Mouse (Mus musculus): ENCODE data around the gene Mmd2. TPM values are rescaled to one million over a fixed set of nuclear protein-coding genes. Genes with fewer than 3 reads are reported as not detected.
A peak's percentile ranks its signal among the peaks of the same experiment; 100 is the strongest.

Gene Mmd2
- total and polyA plus RNA-seq, 3 experiments: not detected

DNA sequence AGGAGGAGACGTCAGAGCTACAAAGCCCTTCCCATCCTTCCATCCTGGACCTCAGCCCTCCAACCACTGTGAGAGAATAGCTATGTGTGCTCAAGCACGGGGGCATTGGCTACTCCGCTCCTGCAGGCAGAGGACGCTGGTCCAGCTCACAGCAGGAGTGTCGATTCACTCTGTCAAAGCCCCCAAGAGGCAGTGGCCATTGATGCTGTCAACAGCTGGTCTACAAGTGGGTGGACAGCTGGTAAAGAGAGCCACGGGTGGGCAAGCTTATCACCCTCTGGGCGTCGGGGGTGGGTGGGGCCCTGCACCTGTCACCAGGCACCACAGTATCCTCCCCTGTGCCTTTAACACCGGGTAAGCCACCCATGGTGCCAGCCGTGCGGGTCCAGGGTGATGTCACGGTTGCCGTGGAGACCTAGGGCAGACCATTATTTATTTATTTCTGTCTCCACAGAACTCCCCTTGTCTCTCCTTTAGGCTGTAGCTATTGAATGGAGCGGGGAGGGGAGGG is 24.9 kb downstream of the Mmd2 start:
- peaks cover 50% of the 10 kb centered on the region for H3K27me3 ChIP-seq (replicated peaks)
- no peak overlapping the region for H3K4me3 ChIP-seq (replicated peaks in 1 of 3; ENCODE audit: low read depth in 2 of 3, low read length in 2 of 3, poor library complexity in 1 of 3)
- peaks cover 5% of the 10 kb centered on the region for H3K9me3 ChIP-seq (replicated peaks; ENCODE audit: low read length)
- no peaks in the 10 kb centered on the region for H3K36me3 ChIP-seq (replicated peaks in 1 of 2; ENCODE audit: control insufficient read depth in 1 of 2, insufficient read depth in 1 of 2, low read length in 1 of 2)
- no peak overlapping the region for H3K9ac ChIP-seq (ENCODE audit: insufficient read depth, low read depth)
- no peak overlapping the region for H3K4me2 ChIP-seq (ENCODE audit: insufficient read depth, low read depth, poor library complexity, severe bottlenecking)
- TF ChIP-seq ZMIZ1 (IDR thresholded peaks at IDR 0.05; ENCODE audit: low read depth, low read length) (no peak), KAT2A (IDR thresholded peaks at IDR 0.05; ENCODE audit: insufficient replicate concordance, low read length) (no peak), BHLHE40 (IDR thresholded peaks at IDR 0.05; ENCODE audit: low read depth, low read length) (no peak), GABPA (IDR thresholded peaks at IDR 0.05; ENCODE audit: insufficient replicate concordance, low read depth, low read length) (no peak), MAFK (IDR thresholded peaks at IDR 0.05; ENCODE audit: insufficient replicate concordance, low read length) (no peak), IRF4 (IDR thresholded peaks at IDR 0.05; ENCODE audit: low read depth, low read length) (no peak), JUND (conservative IDR thresholded peaks at IDR 0.05; ENCODE audit: low read depth, low read length) (no peak), RCOR1 (conservative IDR thresholded peaks at IDR 0.05; ENCODE audit: low read depth, low read length) (no peak), SIN3A (IDR thresholded peaks at IDR 0.05; ENCODE audit: low read length) (no peak), ETS1 (conservative IDR thresholded peaks at IDR 0.05; ENCODE audit: low read depth, low read length) (no peak), POLR2A (IDR thresholded peaks at IDR 0.05; ENCODE audit: low read depth, low read length) (no peak), NELFE (IDR thresholded peaks at IDR 0.05; ENCODE audit: low read depth, low read length) (no peak), ZC3H11A (IDR thresholded peaks at IDR 0.05; ENCODE audit: low read depth, low read length) (no peak), HCFC1 (IDR thresholded peaks at IDR 0.05; ENCODE audit: low read depth, low read length) (no peak), MAX (IDR thresholded peaks at IDR 0.05; ENCODE audit: low read length) (no peak), SMC3 (IDR thresholded peaks at IDR 0.05; ENCODE audit: low read depth, low read length) (no peak), RAD21 (IDR thresholded peaks at IDR 0.05; ENCODE audit: low read depth, low read length) (no peak), MYC (IDR thresholded peaks at IDR 0.05; ENCODE audit: low read depth, low read length) (no peak), ZKSCAN1 (IDR thresholded peaks at IDR 0.05; ENCODE audit: borderline replicate concordance, low read depth, low read length) (no peak), TBP (conservative IDR thresholded peaks at IDR 0.05; ENCODE audit: low read depth, low read length) (no peak)
- no peak for DNase-seq (ENCODE audit: extremely low read depth)
- in situ Hi-C loops (cut with MboI; ENCODE audit: low pct_ligation_motif_present, low pct_unique_long_range_greater_than_20kb, low sequenced_read_pairs) (loop anchor here (25.0 kb wide), 1 partner anchor 129 kb away; no protein-coding TSS in a partner anchor), dilution Hi-C loops (cut with MboI; ENCODE audit: extremely low pct_ligation_motif_present, extremely low pct_unique_long_range_greater_than_20kb, low sequenced_read_pairs) (no loop called here)
- no peaks in the 10 kb centered on the region for H3K79me2 ChIP-seq (replicated peaks; ENCODE audit: control insufficient read depth, extremely low read depth, insufficient read depth, poor library complexity, severe bottlenecking)
- H3K4me1 ChIP-seq (ENCODE audit: control insufficient read depth in 1 of 2, insufficient read depth in 2 of 2): no peaks in the 10 kb centered on the region
- H3K27ac ChIP-seq (ENCODE audit: insufficient read depth, low read depth): no peak overlapping the region

DNA sequence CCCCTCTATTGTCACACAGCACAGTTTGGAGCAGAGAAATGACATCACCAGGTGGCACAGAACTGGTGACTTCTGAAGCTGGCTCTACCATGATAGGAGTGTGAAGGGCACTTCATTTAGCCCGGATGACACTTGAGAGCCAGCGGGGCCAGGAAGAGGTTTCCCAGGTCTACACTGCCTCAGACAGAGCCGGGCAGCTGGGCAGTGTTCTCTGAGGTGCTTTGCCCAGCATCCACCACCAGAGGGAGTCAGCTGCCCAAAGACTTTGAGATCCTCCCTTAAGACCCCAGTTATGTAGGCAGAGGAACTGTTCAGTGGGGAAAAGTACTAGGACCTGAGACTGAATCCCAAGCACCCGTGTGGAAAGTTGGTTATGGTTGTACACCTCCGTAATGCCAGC is 27.1 kb downstream of the Mmd2 start:
- peak; percentile 43 for DNase-seq (ENCODE audit: extremely low read depth)
- no peak overlapping the region for H3K4me2 ChIP-seq (ENCODE audit: insufficient read depth, low read depth, poor library complexity, severe bottlenecking)
- H3K9ac ChIP-seq (ENCODE audit: insufficient read depth, low read depth): no peak overlapping the region
- H3K36me3 ChIP-seq (replicated peaks in 1 of 2; ENCODE audit: control insufficient read depth in 1 of 2, insufficient read depth in 1 of 2, low read length in 1 of 2): no peaks in the 10 kb centered on the region
- H3K79me2 ChIP-seq (replicated peaks; ENCODE audit: control insufficient read depth, extremely low read depth, insufficient read depth, poor library complexity, severe bottlenecking): no peaks in the 10 kb centered on the region
- no peak overlapping the region for H3K27ac ChIP-seq (ENCODE audit: insufficient read depth, low read depth)
- TF ChIP-seq SMC3 (IDR thresholded peaks at IDR 0.05; ENCODE audit: low read depth, low read length) (peak; percentile 80), CTCF (conservative IDR thresholded peaks at IDR 0.05 in 1 of 2, IDR thresholded peaks at IDR 0.05 in 1 of 2; ENCODE audit: low read depth in 2 of 2, low read length in 2 of 2) (peak; percentile 73 to 81), TCF12 (IDR thresholded peaks at IDR 0.05; ENCODE audit: low read depth, low read length) (no peak), ZNF384 (IDR thresholded peaks at IDR 0.05; ENCODE audit: low read depth, low read length) (no peak), ELF1 (IDR thresholded peaks at IDR 0.05; ENCODE audit: low read depth, low read length) (no peak), RAD21 (IDR thresholded peaks at IDR 0.05; ENCODE audit: low read depth, low read length) (peak; percentile 69), POLR2AphosphoS2 (IDR thresholded peaks at IDR 0.05; ENCODE audit: low read depth, low read length) (no peak), KAT2A (IDR thresholded peaks at IDR 0.05; ENCODE audit: insufficient replicate concordance, low read length) (no peak), ZKSCAN1 (IDR thresholded peaks at IDR 0.05; ENCODE audit: borderline replicate concordance, low read depth, low read length) (no peak), TBP (conservative IDR thresholded peaks at IDR 0.05; ENCODE audit: low read depth, low read length) (no peak), USF2 (conservative IDR thresholded peaks at IDR 0.05; ENCODE audit: low read depth, low read length) (no peak)
- no peak overlapping the region for H3K4me3 ChIP-seq (replicated peaks in 1 of 3; ENCODE audit: low read depth in 2 of 3, low read length in 2 of 3, poor library complexity in 1 of 3)
- dilution Hi-C loops (cut with MboI; ENCODE audit: extremely low pct_ligation_motif_present, extremely low pct_unique_long_range_greater_than_20kb, low sequenced_read_pairs) (no loop called here), in situ Hi-C loops (cut with MboI; ENCODE audit: low pct_ligation_motif_present, low pct_unique_long_range_greater_than_20kb, low sequenced_read_pairs) (loop anchor here (25.0 kb wide), 1 partner anchor 131 kb away; no protein-coding TSS in a partner anchor)
- H3K9me3 ChIP-seq (replicated peaks; ENCODE audit: low read length): peaks cover 14% of the 10 kb centered on the region
- no peaks in the 10 kb centered on the region for H3K4me1 ChIP-seq (ENCODE audit: control insufficient read depth in 1 of 2, insufficient read depth in 2 of 2)
- H3K27me3 ChIP-seq (replicated peaks): peaks cover 45% of the 10 kb centered on the region
